Mouse (Mus musculus) cerebellum, adult 9-10 months (tissue): ENCODE data around the gene Arhgef5.

Experiments
- DNase-seq: peaks from one replicate; pipeline ENCODE4 v3.0.0; 2022

Arhgef5 gene

DNA sequence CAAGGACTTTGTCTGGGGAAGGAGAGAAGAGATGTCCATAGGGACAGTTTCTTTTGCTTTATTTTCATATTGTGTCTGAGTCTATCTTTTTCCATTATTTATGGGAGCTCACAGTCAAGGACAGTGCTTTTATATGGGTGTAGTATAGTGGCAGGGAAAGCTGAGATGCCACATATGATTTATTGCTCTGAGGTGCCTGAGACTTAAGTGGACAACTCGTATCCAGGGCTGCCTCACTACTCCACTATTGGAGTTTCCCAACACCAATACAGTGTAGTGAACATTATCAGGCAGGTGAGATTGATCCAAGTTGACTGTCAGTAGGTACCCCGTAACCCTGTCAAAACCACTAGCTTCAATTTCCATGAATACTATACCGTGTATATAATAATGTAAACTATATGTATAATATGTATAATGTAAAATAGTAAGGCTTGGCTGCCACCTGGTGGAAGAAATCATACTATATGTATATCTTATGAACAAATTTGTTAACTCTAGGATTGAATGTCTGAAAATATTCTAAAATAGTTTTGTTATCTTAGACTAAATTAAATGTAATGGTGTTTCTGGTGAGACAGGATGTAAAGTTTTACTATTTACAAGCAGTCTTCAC, 70.3 kb downstream of the Arhgef5 start:
- peak; percentile 65 for DNase-seq

DNA sequence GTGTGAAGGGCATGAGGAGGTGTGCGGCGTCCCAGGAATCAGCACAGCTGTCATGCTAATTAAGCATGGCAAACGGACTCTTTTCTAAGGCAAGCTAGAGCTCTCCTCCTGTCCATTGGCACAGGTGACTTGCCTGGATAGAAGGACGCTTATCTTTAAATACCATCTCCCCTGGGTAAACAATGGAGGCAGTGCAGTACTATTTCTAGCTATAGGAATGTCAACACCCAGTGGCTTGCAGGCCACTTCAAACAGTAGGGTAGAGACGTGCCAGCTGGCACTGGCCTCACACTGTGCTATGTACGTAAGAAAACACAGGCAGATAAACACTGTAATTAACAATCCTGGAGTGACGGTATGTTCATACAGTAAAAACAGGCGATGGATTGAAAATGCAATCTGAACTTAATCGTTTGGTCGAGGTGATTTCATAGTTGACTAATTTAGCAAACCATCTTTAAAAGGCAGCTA, 72.1 kb downstream of the Arhgef5 start:
- DNase-seq = peak; percentile 91

DNA sequence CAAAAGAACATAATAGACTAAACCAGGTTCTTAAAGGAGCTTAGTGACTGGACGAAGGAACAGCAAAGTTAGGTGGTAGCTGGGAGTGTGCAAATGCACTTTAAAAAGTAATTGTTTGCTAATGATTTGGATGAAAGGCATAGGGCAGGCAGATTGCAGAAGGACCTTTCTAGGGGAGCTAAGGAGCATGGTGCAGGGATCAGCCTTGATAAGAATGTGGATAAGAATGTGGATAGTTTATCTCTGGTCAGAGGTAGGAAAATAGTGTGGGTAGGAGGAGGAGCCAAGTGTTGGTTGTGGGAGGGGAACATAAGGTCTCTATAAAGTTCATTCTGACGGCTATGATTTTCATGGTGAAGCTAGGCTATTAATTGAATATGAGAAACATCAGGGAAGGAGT, 73.4 kb downstream of the Arhgef5 start:
- DNase-seq = no peak
